Mouse (Mus musculus): ENCODE results near the gene Ltb4r2. TPM values are rescaled to one million over a fixed set of nuclear protein-coding genes. Genes with fewer than 3 reads are reported as not detected.

Ltb4r2 gene
- polyA plus RNA-seq, 1 experiment: not detected

DNA sequence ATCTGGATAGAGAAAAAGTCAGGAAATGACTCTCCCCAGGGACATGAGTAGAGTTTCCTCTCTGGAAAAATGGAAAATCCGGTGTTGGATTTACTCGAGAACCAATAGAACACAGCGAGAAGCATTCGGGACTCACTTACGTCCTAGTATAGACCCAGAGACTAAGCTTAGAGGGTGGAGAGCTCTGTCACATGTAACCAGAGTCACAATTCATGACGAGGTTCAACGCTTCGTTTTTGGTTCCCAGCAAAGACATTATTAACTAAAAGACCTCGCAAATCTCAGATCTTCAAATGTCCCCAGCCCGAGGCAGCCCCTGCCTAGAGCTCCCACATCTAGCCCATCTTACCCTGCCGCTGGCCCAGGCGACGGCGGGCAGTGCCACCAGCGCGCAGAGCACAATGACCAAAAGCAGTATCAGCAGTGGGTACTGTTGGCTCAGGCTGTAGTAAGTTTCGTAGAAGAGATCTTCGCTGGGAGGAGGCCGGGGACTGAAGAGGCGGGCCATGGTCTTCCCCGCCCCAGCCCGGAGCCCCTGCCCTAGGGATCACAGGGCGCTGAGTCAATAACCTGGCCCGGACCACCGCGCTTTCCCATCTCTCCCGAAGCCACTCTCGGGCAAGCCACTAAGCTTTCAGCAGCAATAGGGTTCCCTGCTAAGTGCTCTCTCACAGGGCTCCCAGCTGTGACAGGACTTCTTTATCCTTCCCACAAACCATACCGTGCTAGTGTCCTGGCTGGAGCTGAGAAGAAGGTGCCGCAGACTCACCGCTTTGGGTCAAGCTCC, 22.1 kb downstream of the Ltb4r2 start:
- Histone ChIP-seq H3K4me1 (ENCODE audit: control insufficient read depth, insufficient read depth, insufficient read length, low read length) (peaks cover 2% of the 10 kb centered on the region), H3K27ac (replicated peaks; ENCODE audit: low read depth, low read length) (peak overlapping the region; percentile 99), H3K4me3 (ENCODE audit: insufficient read depth, low read depth, low read length) (peak overlapping the region; percentile 93)

DNA sequence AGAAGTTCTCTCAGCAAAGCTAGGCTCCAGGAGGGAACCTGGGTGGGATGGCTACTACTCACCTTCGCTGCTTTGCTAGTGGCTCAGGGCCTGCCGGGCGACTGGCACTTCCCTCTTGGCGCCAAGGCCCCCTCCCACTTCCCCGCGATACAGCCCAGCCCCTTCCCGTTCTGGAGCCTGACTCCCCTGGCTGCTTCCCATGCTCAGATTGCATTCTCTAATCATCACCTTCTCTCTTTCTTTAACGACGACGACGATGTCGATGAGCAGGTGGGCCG, 22.7 kb downstream of the Ltb4r2 start, which contains the start of gene Adcy4:
Gene Adcy4, minus strand, starts transcription at position 138 of the 278 bp plus-strand sequence.
- Histone ChIP-seq H3K27ac (replicated peaks; ENCODE audit: low read depth, low read length) (peak within 1 kb of the TSS; percentile 99), H3K4me3 (ENCODE audit: insufficient read depth, low read depth, low read length) (peak within 1 kb of the TSS; percentile 93), H3K4me1 (ENCODE audit: control insufficient read depth, insufficient read depth, insufficient read length, low read length) (peaks cover 2% of the 10 kb centered on the region)

DNA sequence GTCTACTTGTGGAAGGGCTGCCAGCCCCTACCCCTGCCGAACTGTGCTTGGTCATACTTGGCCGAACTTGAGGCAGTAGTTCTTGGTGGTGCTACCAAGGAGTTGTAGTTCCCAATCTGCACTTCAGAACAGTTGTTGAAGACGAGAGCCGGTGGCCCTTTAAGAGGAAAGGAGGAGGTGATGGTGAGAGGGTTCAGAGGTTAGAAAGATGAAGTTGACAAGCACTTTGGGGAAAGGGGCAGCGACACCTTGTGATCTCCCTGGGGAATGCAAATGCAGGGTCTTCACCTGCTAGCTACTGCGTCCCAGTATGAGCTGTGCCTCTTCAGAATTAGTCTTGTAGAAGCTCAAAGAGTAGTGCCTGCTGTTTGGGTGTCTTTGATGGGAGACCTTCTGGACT, 24.0 kb downstream of the Ltb4r2 start:
- peaks cover 2% of the 10 kb centered on the region for H3K4me1 ChIP-seq (ENCODE audit: control insufficient read depth, insufficient read depth, insufficient read length, low read length)
- no peak overlapping the region for H3K27ac ChIP-seq (replicated peaks; ENCODE audit: low read depth, low read length)
- H3K4me3 ChIP-seq (ENCODE audit: insufficient read depth, low read depth, low read length): no peak overlapping the region

GRCm38 (mm10) chr14:55787731-55788130, 26.5 kb downstream of the Ltb4r2 start:
- Histone ChIP-seq H3K4me3 (ENCODE audit: insufficient read depth, low read depth, low read length) (peak overlapping the region; percentile 58), H3K27ac (replicated peaks; ENCODE audit: low read depth, low read length) (no peak overlapping the region), H3K4me1 (ENCODE audit: control insufficient read depth, insufficient read depth, insufficient read length, low read length) (peaks cover 2% of the 10 kb centered on the region)

- H3K4me3 ChIP-seq (ENCODE audit: insufficient read depth, low read depth, low read length): peak within 1 kb of the TSS; percentile 58
- peak within 1 kb of the TSS; percentile 18 for H3K27ac ChIP-seq (replicated peaks; ENCODE audit: low read depth, low read length)
These were observed 27.2 kb downstream of the Ltb4r2 start, which contains the start of gene Ripk3 for GRCm38 (mm10) chr14:55788256-55789050. Ripk3 (minus strand) TSS chr14:55788865.

DNA sequence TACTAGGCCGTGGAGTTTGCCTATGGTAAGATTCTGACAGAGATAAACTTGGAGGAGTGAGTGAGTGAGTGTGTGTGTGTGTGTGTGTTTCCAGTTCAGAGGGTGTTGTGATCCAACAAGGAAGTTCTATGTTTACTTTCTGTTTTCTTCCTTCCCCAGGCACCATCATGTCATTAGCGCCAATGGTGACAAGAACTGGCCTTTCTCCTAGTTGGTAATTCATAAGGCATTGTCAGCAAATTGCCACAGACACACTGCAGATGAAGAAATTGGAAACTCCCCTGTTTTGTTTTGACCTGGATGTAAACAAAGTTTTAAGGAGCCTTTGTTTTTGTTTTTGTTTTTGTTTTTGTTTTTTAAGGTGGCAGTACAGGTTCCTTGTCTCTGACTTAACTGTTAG, 32.2 kb downstream of the Ltb4r2 start:
- Histone ChIP-seq H3K4me1 (ENCODE audit: control insufficient read depth, insufficient read depth, insufficient read length, low read length) (peaks cover 7% of the 10 kb centered on the region), H3K4me3 (ENCODE audit: insufficient read depth, low read depth, low read length) (no peak overlapping the region), H3K27ac (replicated peaks; ENCODE audit: low read depth, low read length) (peak overlapping the region; percentile 9)

More at GRCm38 (mm10) chr14:55788256-55789050, 27.2 kb downstream of the Ltb4r2 start, which contains the start of gene Ripk3:
- peaks cover 5% of the 10 kb centered on the region for H3K4me1 ChIP-seq (ENCODE audit: control insufficient read depth, insufficient read depth, insufficient read length, low read length)

- Histone ChIP-seq H3K4me1 (ENCODE audit: control insufficient read depth, insufficient read depth, insufficient read length, low read length) (peaks cover 7% of the 10 kb centered on the region; the same call in 1 of the 2 replicates), H3K4me3 (ENCODE audit: insufficient read depth, low read depth, low read length) (no peak overlapping the region), H3K27ac (replicated peaks; ENCODE audit: low read depth, low read length) (no peak overlapping the region)
These were observed 32.7 kb downstream of the Ltb4r2 start for GRCm38 (mm10) chr14:55793946-55794345.

GRCm38 (mm10) chr14:55795380-55796163, 34.3 kb downstream of the Ltb4r2 start:
- Histone ChIP-seq H3K27ac (replicated peaks; ENCODE audit: low read depth, low read length) (peak overlapping the region; percentile 86), H3K4me1 (ENCODE audit: control insufficient read depth, insufficient read depth, insufficient read length, low read length) (peaks cover 7% of the 10 kb centered on the region; the same call in 1 of the 2 replicates), H3K4me3 (ENCODE audit: insufficient read depth, low read depth, low read length) (no peak overlapping the region)

Other genes with a start within 250 kb of the Ltb4r2 start
- gene Nrl, start 236.4 kb upstream of the Ltb4r2 start, polyA plus RNA-seq (2012; ENCODE audit: insufficient read depth, insufficient read length, missing spikeins): not detected in 2 replicates
- gene Pck2, start 221.2 kb upstream of the Ltb4r2 start, polyA plus RNA-seq (2012; ENCODE audit: insufficient read depth, insufficient read length, missing spikeins): 5.0 and 10.3 TPM in 2 replicates
- 45.4 and 56.7 TPM in 2 replicates for gene Dcaf11, start 201.4 kb upstream of the Ltb4r2 start, polyA plus RNA-seq (2012; ENCODE audit: insufficient read depth, insufficient read length, missing spikeins)
- gene A730061H03Rik, start 201.0 kb upstream of the Ltb4r2 start, polyA plus RNA-seq (2012; ENCODE audit: insufficient read depth, insufficient read length, missing spikeins): not detected in 2 replicates
- gene Fitm1, start 185.8 kb upstream of the Ltb4r2 start, polyA plus RNA-seq (2012; ENCODE audit: insufficient read depth, insufficient read length, missing spikeins): 4.7 and 5.4 TPM in 2 replicates
- 191 and 217 TPM in 2 replicates for gene Psme1, start 183.3 kb upstream of the Ltb4r2 start, polyA plus RNA-seq (2012; ENCODE audit: insufficient read depth, insufficient read length, missing spikeins)
- 42.1 and 45.5 TPM in 2 replicates for gene Emc9, start 176.1 kb upstream of the Ltb4r2 start, polyA plus RNA-seq (2012; ENCODE audit: insufficient read depth, insufficient read length, missing spikeins)
- gene Psme2, start 170.3 kb upstream of the Ltb4r2 start, polyA plus RNA-seq (2012; ENCODE audit: insufficient read depth, insufficient read length, missing spikeins): 248 and 256 TPM in 2 replicates
- gene Rnf31, start 169.7 kb upstream of the Ltb4r2 start, polyA plus RNA-seq (2012; ENCODE audit: insufficient read depth, insufficient read length, missing spikeins): 11.1 and 12.0 TPM in 2 replicates
- gene Irf9, start 157.9 kb upstream of the Ltb4r2 start, polyA plus RNA-seq (2012; ENCODE audit: insufficient read depth, insufficient read length, missing spikeins): 4.8 and 7.4 TPM in 2 replicates
- not detected in 2 replicates for gene Rec8, start 143.4 kb upstream of the Ltb4r2 start, polyA plus RNA-seq (2012; ENCODE audit: insufficient read depth, insufficient read length, missing spikeins)
- gene Ipo4, start 125.5 kb upstream of the Ltb4r2 start, polyA plus RNA-seq (2012; ENCODE audit: insufficient read depth, insufficient read length, missing spikeins): 25.0 and 31.0 TPM in 2 replicates
- 2.7 and 3.4 TPM in 2 replicates for gene Gm49378, start 123.5 kb upstream of the Ltb4r2 start, polyA plus RNA-seq (2012; ENCODE audit: insufficient read depth, insufficient read length, missing spikeins)
- gene Tm9sf1, start 117.6 kb upstream of the Ltb4r2 start, polyA plus RNA-seq (2012; ENCODE audit: insufficient read depth, insufficient read length, missing spikeins): 21.6 and 26.6 TPM in 2 replicates
- gene Tssk4, start 111.2 kb upstream of the Ltb4r2 start, polyA plus RNA-seq (2012; ENCODE audit: insufficient read depth, insufficient read length, missing spikeins): not detected in 2 replicates
- gene Mdp1, start 100.9 kb upstream of the Ltb4r2 start, polyA plus RNA-seq (2012; ENCODE audit: insufficient read depth, insufficient read length, missing spikeins): 29.0 and 33.3 TPM in 2 replicates
- gene Gmpr2, start 89.5 kb upstream of the Ltb4r2 start, polyA plus RNA-seq (2012; ENCODE audit: insufficient read depth, insufficient read length, missing spikeins): 19.8 and 20.3 TPM in 2 replicates
- 243 and 245 TPM in 2 replicates for gene Nedd8, start 89.3 kb upstream of the Ltb4r2 start, polyA plus RNA-seq (2012; ENCODE audit: insufficient read depth, insufficient read length, missing spikeins)
- gene Tinf2, start 79.6 kb upstream of the Ltb4r2 start, polyA plus RNA-seq (2012; ENCODE audit: insufficient read depth, insufficient read length, missing spikeins): 8.2 and 9.2 TPM in 2 replicates
- not detected in 2 replicates for gene Tgm1, start 47.5 kb upstream of the Ltb4r2 start, polyA plus RNA-seq (2012; ENCODE audit: insufficient read depth, insufficient read length, missing spikeins)
- 8.9 and 10.1 TPM in 2 replicates for gene Rabggta, start 39.2 kb upstream of the Ltb4r2 start, polyA plus RNA-seq (2012; ENCODE audit: insufficient read depth, insufficient read length, missing spikeins)
- 58.8 and 101 TPM in 2 replicates for gene Dhrs1, start 15.7 kb upstream of the Ltb4r2 start, polyA plus RNA-seq (2012; ENCODE audit: insufficient read depth, insufficient read length, missing spikeins)
- gene Nop9, start 15.7 kb upstream of the Ltb4r2 start, polyA plus RNA-seq (2012; ENCODE audit: insufficient read depth, insufficient read length, missing spikeins): 4.8 and 5.5 TPM in 2 replicates
- gene Cideb, start 3.0 kb upstream of the Ltb4r2 start, polyA plus RNA-seq (2012; ENCODE audit: insufficient read depth, insufficient read length, missing spikeins): 16.3 and 27.9 TPM in 2 replicates
- not detected in 2 replicates for gene Ltb4r1, start 4.5 kb downstream of the Ltb4r2 start, polyA plus RNA-seq (2012; ENCODE audit: insufficient read depth, insufficient read length, missing spikeins)
- 4.1 and 6.3 TPM in 2 replicates for gene Adcy4, start 22.7 kb downstream of the Ltb4r2 start, polyA plus RNA-seq (2012; ENCODE audit: insufficient read depth, insufficient read length, missing spikeins)
- 3.7 and 5.0 TPM in 2 replicates for gene Ripk3, start 27.4 kb downstream of the Ltb4r2 start, polyA plus RNA-seq (2012; ENCODE audit: insufficient read depth, insufficient read length, missing spikeins)
- gene Nfatc4, start 61.7 kb downstream of the Ltb4r2 start, polyA plus RNA-seq (2012; ENCODE audit: insufficient read depth, insufficient read length, missing spikeins): 1.5 and 1.8 TPM in 2 replicates
- gene Nynrin, start 92.6 kb downstream of the Ltb4r2 start, polyA plus RNA-seq (2012; ENCODE audit: insufficient read depth, insufficient read length, missing spikeins): 0.87 and 1.0 TPM in 2 replicates
- gene Cbln3, start 123.0 kb downstream of the Ltb4r2 start, polyA plus RNA-seq (2012; ENCODE audit: insufficient read depth, insufficient read length, missing spikeins): not detected in 2 replicates
- 4.2 and 5.5 TPM in 2 replicates for gene Khnyn, start 123.5 kb downstream of the Ltb4r2 start, polyA plus RNA-seq (2012; ENCODE audit: insufficient read depth, insufficient read length, missing spikeins)
- gene Sdr39u1, start 138.9 kb downstream of the Ltb4r2 start, polyA plus RNA-seq (2012; ENCODE audit: insufficient read depth, insufficient read length, missing spikeins): 134 and 149 TPM in 2 replicates
- gene Cma1, start 183.2 kb downstream of the Ltb4r2 start, polyA plus RNA-seq (2012; ENCODE audit: insufficient read depth, insufficient read length, missing spikeins): 6.1 and 8.2 TPM in 2 replicates
- not detected in 2 replicates for gene Cma2, start 189.6 kb downstream of the Ltb4r2 start, polyA plus RNA-seq (2012; ENCODE audit: insufficient read depth, insufficient read length, missing spikeins)